Mouse (Mus musculus) CH12.LX (cell line): ENCODE data around the gene Usp46. TPM values are rescaled to one million over a fixed set of nuclear protein-coding genes. Genes with fewer than 3 reads are reported as not detected.

ENCODE experiments used
- DNase-seq: peaks from one replicate; pipeline ENCODE4 v3.0.0-alpha.2; 2013; ENCODE audit errors: extremely low read depth
- H3K27ac ChIP-seq: 2 replicates; pipeline ENCODE4 v1.5.1; 2012; ENCODE audit warnings: low read depth, mild to moderate bottlenecking, control low read depth, moderate library complexity; ENCODE audit not compliant: insufficient read depth
- H3K27me3 ChIP-seq: replicated peaks from 2 replicates; pipeline ENCODE3; 2012; ENCODE audit warnings: inconsistent platforms
- H3K36me3 ChIP-seq, 2 experiments: replicated peaks in 1 of 2; 2 replicates each; pipeline versions ENCODE3 to v1.6.1; 2012; ENCODE audit warnings: inconsistent platforms in 1 of 2, low read length in 1 of 2, mild to moderate bottlenecking in 1 of 2, mixed read lengths in 1 of 2, moderate library complexity in 1 of 2; ENCODE audit not compliant: control insufficient read depth in 1 of 2, insufficient read depth in 1 of 2
- H3K4me1 ChIP-seq, 2 experiments: 2 replicates each; pipeline ENCODE4 v1.6.1; 2012; ENCODE audit warnings: inconsistent platforms in 1 of 2, moderate library complexity in 1 of 2; ENCODE audit not compliant: insufficient read depth in 2 of 2, control insufficient read depth in 1 of 2
- H3K4me2 ChIP-seq: 2 replicates; pipeline ENCODE4 v1.6.1; 2012; ENCODE audit warnings: low read depth, mild to moderate bottlenecking, control low read depth; ENCODE audit not compliant: poor library complexity, insufficient read depth, severe bottlenecking
- H3K4me3 ChIP-seq, 3 experiments: fragments of 150-350 bp in 1 of 3; sonication (generic) in 1 of 3; replicated peaks in 1 of 3; 2 replicates each; pipeline versions ENCODE3 to v1.5.1; 2011 to 2012; ENCODE audit warnings: low read depth in 2 of 3, low read length in 2 of 3, mild to moderate bottlenecking in 2 of 3, moderate library complexity in 2 of 3, control low read depth in 1 of 3, improper control_type of control experiment in 1 of 3, inconsistent platforms in 1 of 3, mixed read lengths in 1 of 3; ENCODE audit not compliant: poor library complexity in 1 of 3
- H3K79me2 ChIP-seq: replicated peaks from 2 replicates; pipeline ENCODE4 v1.6.1; 2012; ENCODE audit warnings: mild to moderate bottlenecking, moderate library complexity; ENCODE audit not compliant: control insufficient read depth, poor library complexity, insufficient read depth, severe bottlenecking; ENCODE audit errors: extremely low read depth
- H3K9ac ChIP-seq: 2 replicates; pipeline ENCODE4 v1.6.1; 2012; ENCODE audit warnings: low read depth, mild to moderate bottlenecking, control low read depth, moderate library complexity; ENCODE audit not compliant: insufficient read depth
- H3K9me3 ChIP-seq: replicated peaks from 2 replicates; pipeline ENCODE3; 2012; ENCODE audit warnings: low read length, inconsistent platforms, mixed read lengths
- BHLHE40 ChIP-seq: IDR thresholded peaks from 2 replicates; pipeline ENCODE4 v1.6.1; 2011; ENCODE audit warnings: mild to moderate bottlenecking, low read depth, low read length, improper control_type of control experiment
- CHD1 ChIP-seq: IDR thresholded peaks from 2 replicates; pipeline ENCODE4 v1.6.1; 2012; ENCODE audit warnings: low read depth, low read length, improper control_type of control experiment, inconsistent platforms
- CHD2 ChIP-seq: IDR thresholded peaks from 2 replicates; pipeline ENCODE4 v1.6.1; 2011; ENCODE audit warnings: low read length, improper control_type of control experiment
- CTCF ChIP-seq, 2 experiments: IDR thresholded peaks in 1 of 2; conservative IDR thresholded peaks in 1 of 2; 2 replicates each; pipeline ENCODE4 v1.5.1; 2011 to 2012; ENCODE audit warnings: low read depth in 2 of 2, low read length in 2 of 2, improper control_type of control experiment in 1 of 2, inconsistent platforms in 1 of 2, mild to moderate bottlenecking in 1 of 2, moderate library complexity in 1 of 2
- E2F4 ChIP-seq: IDR thresholded peaks from 2 replicates; pipeline ENCODE4 v1.6.1; 2011; ENCODE audit warnings: low read depth, low read length, improper control_type of control experiment; ENCODE audit not compliant: insufficient replicate concordance
- ELF1 ChIP-seq: IDR thresholded peaks from 2 replicates; pipeline ENCODE4 v1.6.1; 2014; ENCODE audit warnings: low read depth, mild to moderate bottlenecking, inconsistent platforms, low read length, improper control_type of control experiment
- EP300 ChIP-seq: IDR thresholded peaks from 2 replicates; pipeline ENCODE4 v1.6.1; 2011; ENCODE audit warnings: low read length, improper control_type of control experiment
- ETS1 ChIP-seq: conservative IDR thresholded peaks from 2 replicates; pipeline ENCODE4 v1.6.1; 2012; ENCODE audit warnings: low read depth, mild to moderate bottlenecking, inconsistent platforms, low read length, improper control_type of control experiment, moderate library complexity
- GABPA ChIP-seq: IDR thresholded peaks from 2 replicates; pipeline ENCODE4 v1.6.1; 2012; ENCODE audit warnings: low read depth, low read length, improper control_type of control experiment, inconsistent platforms; ENCODE audit not compliant: insufficient replicate concordance
- IRF4 ChIP-seq: IDR thresholded peaks from 2 replicates; pipeline ENCODE4 v1.6.1; 2014; ENCODE audit warnings: low read depth, mild to moderate bottlenecking, inconsistent platforms, low read length, improper control_type of control experiment
- JUN ChIP-seq: IDR thresholded peaks from 2 replicates; pipeline ENCODE4 v1.6.1; 2011; ENCODE audit warnings: low read depth, mild to moderate bottlenecking, low read length, improper control_type of control experiment, moderate library complexity; ENCODE audit not compliant: insufficient read depth
- KAT2A ChIP-seq: IDR thresholded peaks from 2 replicates; pipeline ENCODE4 v1.6.1; 2012; ENCODE audit warnings: low read length, improper control_type of control experiment, inconsistent platforms; ENCODE audit not compliant: insufficient replicate concordance
- MAFK ChIP-seq: IDR thresholded peaks from 2 replicates; pipeline ENCODE4 v1.6.1; 2011; ENCODE audit warnings: low read length, improper control_type of control experiment; ENCODE audit not compliant: insufficient replicate concordance
- MEF2A ChIP-seq: IDR thresholded peaks from 2 replicates; pipeline ENCODE4 v1.6.1; 2014; ENCODE audit warnings: low read depth, mild to moderate bottlenecking, inconsistent platforms, low read length, improper control_type of control experiment, borderline replicate concordance
- MXI1 ChIP-seq: IDR thresholded peaks from 2 replicates; pipeline ENCODE4 v1.6.1; 2011; ENCODE audit warnings: mild to moderate bottlenecking, low read depth, low read length, improper control_type of control experiment
- MYC ChIP-seq: IDR thresholded peaks from 2 replicates; pipeline ENCODE4 v1.6.1; 2011; ENCODE audit warnings: low read depth, mild to moderate bottlenecking, improper control_type of control experiment, low read length
- NRF1 ChIP-seq: IDR thresholded peaks from 2 replicates; pipeline ENCODE4 v1.6.1; 2014; ENCODE audit warnings: low read depth, mild to moderate bottlenecking, inconsistent platforms, low read length, improper control_type of control experiment, moderate library complexity
- PAX5 ChIP-seq: IDR thresholded peaks from 2 replicates; pipeline ENCODE4 v1.6.1; 2012; ENCODE audit warnings: low read length, inconsistent platforms, mixed read lengths
- POLR2AphosphoS2 ChIP-seq: IDR thresholded peaks from 2 replicates; pipeline ENCODE4 v1.6.1; 2011; ENCODE audit warnings: low read depth, low read length, improper control_type of control experiment
- RAD21 ChIP-seq: IDR thresholded peaks from 2 replicates; pipeline ENCODE4 v1.6.1; 2011; ENCODE audit warnings: low read depth, mild to moderate bottlenecking, low read length, improper control_type of control experiment, moderate library complexity
- RCOR1 ChIP-seq: conservative IDR thresholded peaks from 2 replicates; pipeline ENCODE4 v1.6.1; 2012; ENCODE audit warnings: low read depth, mild to moderate bottlenecking, inconsistent platforms, low read length, improper control_type of control experiment
- SIN3A ChIP-seq: IDR thresholded peaks from 2 replicates; pipeline ENCODE4 v1.6.1; 2012; ENCODE audit warnings: low read length, improper control_type of control experiment, inconsistent platforms
- SMC3 ChIP-seq: IDR thresholded peaks from 2 replicates; pipeline ENCODE4 v1.6.1; 2011; ENCODE audit warnings: low read depth, low read length, improper control_type of control experiment
- TCF12 ChIP-seq: IDR thresholded peaks from 2 replicates; pipeline ENCODE4 v1.6.1; 2014; ENCODE audit warnings: low read depth, mild to moderate bottlenecking, inconsistent platforms, low read length, improper control_type of control experiment
- USF1 ChIP-seq: IDR thresholded peaks from 2 replicates; pipeline ENCODE4 v1.6.1; 2014; ENCODE audit warnings: low read depth, mild to moderate bottlenecking, inconsistent platforms, low read length, improper control_type of control experiment
- USF2 ChIP-seq: conservative IDR thresholded peaks from 2 replicates; pipeline ENCODE4 v1.6.1; 2011; ENCODE audit warnings: low read depth, low read length, improper control_type of control experiment
- ZC3H11A ChIP-seq: IDR thresholded peaks from 2 replicates; pipeline ENCODE4 v1.6.1; 2012; ENCODE audit warnings: low read depth, mild to moderate bottlenecking, inconsistent platforms, low read length, improper control_type of control experiment
- ZKSCAN1 ChIP-seq: IDR thresholded peaks from 2 replicates; pipeline ENCODE4 v1.6.1; 2012; ENCODE audit warnings: low read depth, inconsistent platforms, low read length, improper control_type of control experiment, borderline replicate concordance
- ZMIZ1 ChIP-seq: IDR thresholded peaks from 2 replicates; pipeline ENCODE4 v1.6.1; 2012; ENCODE audit warnings: low read depth, mild to moderate bottlenecking, inconsistent platforms, low read length, improper control_type of control experiment
- ZNF384 ChIP-seq: IDR thresholded peaks from 2 replicates; pipeline ENCODE4 v1.6.1; 2012; ENCODE audit warnings: low read depth, low read length, improper control_type of control experiment, inconsistent platforms
- dilution Hi-C: fragments of 300-500 bp; cut with MboI; formaldehyde crosslinking; loops from 2 replicates; pipeline ENCODE4 v1.14.3; 2020; ENCODE audit warnings: low sequenced_read_pairs; ENCODE audit not compliant: extremely low pct_unique_long_range_greater_than_20kb, extremely low pct_ligation_motif_present
- in situ Hi-C: fragments of 300-500 bp; cut with MboI; formaldehyde crosslinking; loops from 3 replicates; pipeline ENCODE4 v1.14.3; 2019; ENCODE audit warnings: low sequenced_read_pairs, low pct_ligation_motif_present, low pct_unique_long_range_greater_than_20kb, mixed read lengths
- polyA plus RNA-seq: library from polyadenylated mRNA; unstranded; fragments of >175 nt; gene quantifications from 2 replicates; pipeline ENCODE4 v1.2.1, GENCODE M21; 2012; ENCODE audit warnings: low read depth; ENCODE audit not compliant: insufficient read length
- total RNA-seq, 2 experiments: library from RNA; depleted of rRNA; stranded (reverse); fragments of 300-350 nt in 1 of 2; fragments of >200 nt in 1 of 2; gene quantifications; 2 replicates each; pipeline ENCODE4 v1.2.3; 2012 to 2014

The Usp46 gene
- total and polyA plus RNA-seq, 3 experiments: 5.1 to 16.3 (median 15.6) TPM

- Histone ChIP-seq H3K27me3 (no peaks in the 10 kb centered on the region), H3K9me3 (no peaks in the 10 kb centered on the region), H3K27ac (no peak overlapping the region), H3K4me2 (no peak overlapping the region), H3K79me2 (no peaks in the 10 kb centered on the region), H3K4me3 (no peak overlapping the region), H3K9ac (no peak overlapping the region), H3K36me3 (peaks cover 0 to 1% of the 10 kb centered on the region in 2 experiments), H3K4me1 (peaks cover 0 to 3% of the 10 kb centered on the region in 2 experiments; a peak in 1 of 4 replicates)
- TF ChIP-seq SIN3A (no peak), BHLHE40 (no peak), EP300 (no peak), GABPA (no peak), MEF2A (no peak), MAFK (no peak), POLR2AphosphoS2 (no peak), RCOR1 (no peak), MXI1 (no peak), E2F4 (no peak), IRF4 (no peak), ZNF384 (no peak), NRF1 (no peak), ZC3H11A (peak; percentile 44; the same call in 1 of the 2 replicates), PAX5 (no peak), TCF12 (no peak), RAD21 (peak; percentile 74), ZKSCAN1 (no peak), CHD1 (no peak), KAT2A (no peak), USF1 (no peak), CHD2 (no peak), ELF1 (no peak), ZMIZ1 (no peak), JUN (no peak), MYC (no peak), USF2 (no peak), ETS1 (no peak), CTCF (conservative IDR thresholded peaks at IDR 0.05 in 1 of 2, IDR thresholded peaks at IDR 0.05 in 1 of 2; ENCODE audit: low read depth in 2 of 2, low read length in 2 of 2) (peak; percentile 24 to 79; a peak in 3 of 4 replicates), SMC3 (peak; percentile 79)
- in situ Hi-C loops (loop anchor here (5.0 kb wide), 1 partner anchor 289 kb away; no protein-coding TSS in a partner anchor), dilution Hi-C loops (no loop called here)
- peak; percentile 24 for DNase-seq
Measured at GRCm38 (mm10) chr5:73993538-73993937, 74.7 kb downstream of the Usp46 start.
